Mouse (Mus musculus) layer of hippocampus, adult 9-11 months (tissue): ENCODE data around the gene Sod1.

Experiments
- DNase-seq: peaks from one replicate; pipeline ENCODE4 v3.0.0; 2022

Sod1 gene

DNA sequence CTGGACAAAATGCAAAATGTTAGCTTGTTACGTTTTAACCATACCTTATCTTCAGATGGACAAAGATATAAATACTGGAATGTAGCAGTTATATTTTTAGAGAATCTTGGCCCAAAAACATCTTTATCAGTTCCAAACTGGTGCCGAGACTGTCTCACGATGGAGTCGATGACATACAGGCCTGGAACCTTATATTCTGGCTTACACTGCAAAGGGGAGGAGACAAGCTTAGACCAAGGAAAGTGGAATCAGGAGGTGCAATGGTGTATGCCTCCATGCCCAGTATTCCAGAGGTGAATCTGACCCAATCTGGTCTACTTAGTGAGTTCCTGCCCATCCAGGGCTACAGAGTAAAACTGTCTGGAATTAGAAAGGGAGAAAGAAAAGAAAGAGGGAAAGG lies 39.5 kb downstream of the Sod1 start:
- DNase-seq = no peak

- no peak for DNase-seq
Measured at GRCm38 (mm10) chr16:90261791-90262190, 41.2 kb downstream of the Sod1 start.

GRCm38 (mm10) chr16:90264021-90264420 lies 43.5 kb downstream of the Sod1 start:
- no peak for DNase-seq

- no peak for DNase-seq
Measured at GRCm38 (mm10) chr16:90265106-90265505, 44.6 kb downstream of the Sod1 start.

DNA sequence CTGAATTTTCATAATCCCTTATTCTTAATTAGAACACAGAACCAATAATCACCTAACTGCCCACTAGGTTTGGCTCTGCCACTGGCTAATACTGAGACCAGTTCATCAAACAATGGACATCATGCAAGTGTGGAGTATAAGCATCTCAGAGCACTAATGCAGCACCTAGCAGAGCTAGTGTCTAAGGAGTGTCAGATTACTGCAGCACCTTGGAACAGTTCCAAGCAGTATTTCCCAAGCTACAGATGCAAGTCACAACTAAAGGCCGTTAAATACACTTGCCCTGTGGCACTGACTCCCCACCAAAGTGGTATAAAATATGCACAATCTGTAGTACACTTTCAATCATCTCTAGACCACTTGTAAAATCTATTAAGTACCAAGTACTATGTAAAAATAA lies 46.0 kb downstream of the Sod1 start:
- DNase-seq = no peak

DNA sequence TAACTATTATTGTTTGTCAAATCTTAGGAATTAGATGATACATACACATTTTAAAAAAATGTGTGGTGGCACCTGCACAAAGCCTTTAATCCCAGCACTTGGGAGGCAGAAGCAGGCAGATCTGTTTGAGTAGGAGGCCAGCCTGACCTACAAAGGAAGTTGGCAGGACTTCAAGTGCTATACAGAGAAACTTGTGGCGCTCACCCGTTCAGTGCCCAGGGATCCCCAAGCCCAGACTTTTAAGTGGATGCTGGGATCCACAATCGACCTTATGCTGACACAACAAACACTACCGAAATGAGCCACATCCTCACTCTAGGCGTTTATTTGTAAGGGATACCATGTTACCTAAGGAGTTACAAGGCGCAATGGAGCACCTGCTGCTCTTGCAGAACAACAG lies 55.0 kb downstream of the Sod1 start:
- no peak for DNase-seq
